Mouse (Mus musculus): Measurements from ENCODE around the gene B4galnt4. TPM values are rescaled to one million over a fixed set of nuclear protein-coding genes. Genes with fewer than 3 reads are reported as not detected.

B4galnt4 gene
- total and polyA plus RNA-seq, 2 experiments, result 0.09 to 0.10 TPM

GRCm38 (mm10) chr7:141062525-141062924, 1.6 kb downstream of the B4galnt4 start:
- Histone ChIP-seq H3K4me1 (ENCODE audit: control insufficient read depth, insufficient read depth, low read length) (peaks cover 8% of the 10 kb centered on the region), H3K27me3 (ENCODE audit: control insufficient read depth, insufficient read depth, low read length) (peaks cover 10% of the 10 kb centered on the region), H3K27ac (replicated peaks; ENCODE audit: insufficient read depth, low read depth, low read length) (no peak overlapping the region), H3K36me3 (ENCODE audit: control insufficient read depth, insufficient read depth, low read length) (no peaks in the 10 kb centered on the region), H3K4me3 (ENCODE audit: insufficient read depth, low read depth, low read length) (no peak overlapping the region), H3K9ac (ENCODE audit: low read depth, low read length) (no peak overlapping the region), H3K79me2 (ENCODE audit: control insufficient read depth, insufficient read depth, low read length) (no peaks in the 10 kb centered on the region)
- whole genome bisulfite sequencing, result 92% methylated on average over 7 of the region's 7 CpGs
- TF ChIP-seq POLR2A (IDR thresholded peaks at IDR 0.05; ENCODE audit: extremely low read depth, insufficient read depth, low read length), result no peak
- no peak for TF ChIP-seq CTCF (IDR thresholded peaks at IDR 0.05; ENCODE audit: low read depth, low read length)
- no peak for DNase-seq (ENCODE audit: extremely low read depth, low read depth, low spot score)

DNA sequence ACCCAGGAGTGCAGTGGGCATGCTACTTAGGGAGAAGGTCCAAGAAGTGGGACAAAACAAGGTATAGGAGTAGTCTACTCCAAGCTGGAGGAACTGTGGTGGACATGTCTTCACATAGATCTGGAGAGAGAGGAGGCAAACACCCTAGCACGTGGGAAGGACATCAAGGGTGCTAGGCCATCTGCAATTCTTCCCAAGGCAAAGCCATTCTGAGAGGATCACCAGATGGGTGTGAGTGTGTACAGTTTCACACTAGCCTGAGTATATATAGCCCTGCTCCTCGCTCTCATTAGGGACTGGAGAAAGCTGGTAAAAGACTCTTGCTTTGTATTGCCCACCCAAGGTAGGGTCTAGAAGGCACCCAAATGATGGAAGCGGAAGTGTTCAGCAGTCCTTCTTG, 2.4 kb downstream of the B4galnt4 start:
- no peaks in the 10 kb centered on the region for H3K36me3 ChIP-seq (ENCODE audit: control insufficient read depth, insufficient read depth, low read length)
- no peak for DNase-seq (ENCODE audit: extremely low read depth, low read depth, low spot score)
- H3K27ac ChIP-seq (replicated peaks; ENCODE audit: insufficient read depth, low read depth, low read length), result no peak overlapping the region
- H3K4me1 ChIP-seq (ENCODE audit: control insufficient read depth, insufficient read depth, low read length), result peaks cover 8% of the 10 kb centered on the region
- H3K27me3 ChIP-seq (ENCODE audit: control insufficient read depth, insufficient read depth, low read length), result peaks cover 10% of the 10 kb centered on the region
- no peaks in the 10 kb centered on the region for H3K79me2 ChIP-seq (ENCODE audit: control insufficient read depth, insufficient read depth, low read length)
- TF ChIP-seq POLR2A (IDR thresholded peaks at IDR 0.05; ENCODE audit: extremely low read depth, insufficient read depth, low read length) (no peak), CTCF (IDR thresholded peaks at IDR 0.05; ENCODE audit: low read depth, low read length) (no peak)
- H3K9ac ChIP-seq (ENCODE audit: low read depth, low read length), result no peak overlapping the region
- no peak overlapping the region for H3K4me3 ChIP-seq (ENCODE audit: insufficient read depth, low read depth, low read length)
- whole genome bisulfite sequencing, result 94% methylated on average over 3 of the region's 3 CpGs

GRCm38 (mm10) chr7:141064175-141064574, 3.3 kb downstream of the B4galnt4 start:
- Histone ChIP-seq H3K4me1 (ENCODE audit: control insufficient read depth, insufficient read depth, low read length) (peaks cover 8% of the 10 kb centered on the region), H3K27me3 (ENCODE audit: control insufficient read depth, insufficient read depth, low read length) (peaks cover 10% of the 10 kb centered on the region), H3K36me3 (ENCODE audit: control insufficient read depth, insufficient read depth, low read length) (no peaks in the 10 kb centered on the region), H3K4me3 (ENCODE audit: insufficient read depth, low read depth, low read length) (no peak overlapping the region), H3K27ac (replicated peaks; ENCODE audit: insufficient read depth, low read depth, low read length) (no peak overlapping the region), H3K79me2 (ENCODE audit: control insufficient read depth, insufficient read depth, low read length) (no peaks in the 10 kb centered on the region), H3K9ac (ENCODE audit: low read depth, low read length) (no peak overlapping the region)
- no peak for DNase-seq (ENCODE audit: extremely low read depth, low read depth, low spot score)
- WGBS, result 20% methylated on average over 7 of the region's 7 CpGs
- TF ChIP-seq CTCF (IDR thresholded peaks at IDR 0.05; ENCODE audit: low read depth, low read length), result no peak
- TF ChIP-seq POLR2A (IDR thresholded peaks at IDR 0.05; ENCODE audit: extremely low read depth, insufficient read depth, low read length), result no peak

- H3K4me1 ChIP-seq (ENCODE audit: control insufficient read depth, insufficient read depth, low read length), result peaks cover 8% of the 10 kb centered on the region
- H3K4me3 ChIP-seq (ENCODE audit: insufficient read depth, low read depth, low read length), result no peak overlapping the region
- no peak overlapping the region for H3K9ac ChIP-seq (ENCODE audit: low read depth, low read length)
- TF ChIP-seq POLR2A (IDR thresholded peaks at IDR 0.05; ENCODE audit: extremely low read depth, insufficient read depth, low read length), result no peak
- TF ChIP-seq CTCF (IDR thresholded peaks at IDR 0.05; ENCODE audit: low read depth, low read length), result no peak
- WGBS, result 20% methylated on average over 7 of the region's 7 CpGs
- H3K27me3 ChIP-seq (ENCODE audit: control insufficient read depth, insufficient read depth, low read length), result peaks cover 10% of the 10 kb centered on the region
- peak; percentile 62 for DNase-seq (ENCODE audit: extremely low read depth, low read depth, low spot score)
- H3K79me2 ChIP-seq (ENCODE audit: control insufficient read depth, insufficient read depth, low read length), result no peaks in the 10 kb centered on the region
- H3K27ac ChIP-seq (replicated peaks; ENCODE audit: insufficient read depth, low read depth, low read length), result no peak overlapping the region
- H3K36me3 ChIP-seq (ENCODE audit: control insufficient read depth, insufficient read depth, low read length), result no peaks in the 10 kb centered on the region
Observed at GRCm38 (mm10) chr7:141064576-141064975, 3.7 kb downstream of the B4galnt4 start.

DNA sequence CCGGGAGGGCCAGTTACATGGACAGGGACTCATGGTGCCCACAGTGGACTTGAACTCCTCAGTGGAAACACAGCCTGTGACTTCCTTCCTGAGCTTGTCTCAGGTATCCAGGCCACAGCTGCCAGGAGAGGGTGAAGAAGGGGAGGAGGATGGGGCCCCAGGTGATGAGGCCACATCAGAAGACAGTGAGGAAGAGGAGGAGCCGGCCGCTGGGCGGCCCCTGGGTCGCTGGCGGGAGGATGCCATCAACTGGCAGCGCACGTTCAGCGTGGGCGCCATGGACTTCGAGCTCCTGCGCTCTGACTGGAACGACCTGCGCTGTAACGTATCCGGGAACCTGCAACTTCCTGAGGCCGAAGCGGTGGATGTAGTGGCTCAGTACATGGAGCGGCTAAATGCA, 7.4 kb downstream of the B4galnt4 start:
- no peak for DNase-seq (ENCODE audit: extremely low read depth, low read depth, low spot score)
- WGBS, result 58% methylated on average over 19 of the region's 19 CpGs
- H3K9ac ChIP-seq (ENCODE audit: low read depth, low read length), result no peak overlapping the region
- H3K27me3 ChIP-seq (ENCODE audit: control insufficient read depth, insufficient read depth, low read length), result peaks cover 3% of the 10 kb centered on the region; the same call in 1 of the 2 replicates
- peaks cover 5% of the 10 kb centered on the region for H3K4me1 ChIP-seq (ENCODE audit: control insufficient read depth, insufficient read depth, low read length)
- H3K27ac ChIP-seq (replicated peaks; ENCODE audit: insufficient read depth, low read depth, low read length), result no peak overlapping the region
- H3K4me3 ChIP-seq (ENCODE audit: insufficient read depth, low read depth, low read length), result no peak overlapping the region
- no peaks in the 10 kb centered on the region for H3K36me3 ChIP-seq (ENCODE audit: control insufficient read depth, insufficient read depth, low read length)
- H3K79me2 ChIP-seq (ENCODE audit: control insufficient read depth, insufficient read depth, low read length), result no peaks in the 10 kb centered on the region
- TF ChIP-seq POLR2A (IDR thresholded peaks at IDR 0.05; ENCODE audit: extremely low read depth, insufficient read depth, low read length), result no peak
- no peak for TF ChIP-seq CTCF (IDR thresholded peaks at IDR 0.05; ENCODE audit: low read depth, low read length)

GRCm38 (mm10) chr7:141070058-141070862, 9.4 kb downstream of the B4galnt4 start:
- H3K79me2 ChIP-seq (ENCODE audit: control insufficient read depth, insufficient read depth, low read length), result no peaks in the 10 kb centered on the region
- peak; percentile 74 for DNase-seq (ENCODE audit: extremely low read depth, low read depth, low spot score)
- 5% methylated on average over 51 of the region's 51 CpGs for WGBS
- peaks cover 3% of the 10 kb centered on the region; the same call in 1 of the 2 replicates for H3K27me3 ChIP-seq (ENCODE audit: control insufficient read depth, insufficient read depth, low read length)
- no peaks in the 10 kb centered on the region for H3K4me1 ChIP-seq (ENCODE audit: control insufficient read depth, insufficient read depth, low read length)
- no peak overlapping the region for H3K9ac ChIP-seq (ENCODE audit: low read depth, low read length)
- H3K4me3 ChIP-seq (ENCODE audit: insufficient read depth, low read depth, low read length), result peak overlapping the region; percentile 2; the same call in 1 of the 2 replicates
- no peak overlapping the region for H3K27ac ChIP-seq (replicated peaks; ENCODE audit: insufficient read depth, low read depth, low read length)
- TF ChIP-seq CTCF (IDR thresholded peaks at IDR 0.05; ENCODE audit: low read depth, low read length) (peak; percentile 79), POLR2A (IDR thresholded peaks at IDR 0.05; ENCODE audit: extremely low read depth, insufficient read depth, low read length) (no peak)
- H3K36me3 ChIP-seq (ENCODE audit: control insufficient read depth, insufficient read depth, low read length), result no peaks in the 10 kb centered on the region
